Mouse (Mus musculus) forebrain, embryonic 13.5 days (tissue): ENCODE measurements around the gene Tnfaip8l3. TPM values are rescaled to one million over a fixed set of nuclear protein-coding genes. Genes with fewer than 3 reads are reported as not detected.
"Not testable (repeated sequence)": the region's sequence is repeated elsewhere in the genome, so short reads cannot be mapped to it uniquely, and the experiment has no call there.

Source experiments
- ATAC-seq: fragments of 200-750 bp; cut with Nextera tagmentation; 2 replicates; pipeline ENCODE4 v1.8.0; 2017
- H3K27ac ChIP-seq: fragments of 300-500 bp; sonication (generic); 2 replicates; pipeline ENCODE4 v1.5.1; 2015; ENCODE audit warnings: inconsistent platforms, mild to moderate bottlenecking, moderate library complexity
- H3K27me3 ChIP-seq: fragments of 300-500 bp; sonication (generic); 2 replicates; pipeline ENCODE4 v1.6.1; 2015; ENCODE audit warnings: mild to moderate bottlenecking, inconsistent platforms
- H3K36me3 ChIP-seq: fragments of 300-500 bp; sonication (generic); 2 replicates; pipeline ENCODE4 v1.6.1; 2015; ENCODE audit warnings: mild to moderate bottlenecking, inconsistent platforms; ENCODE audit not compliant: poor library complexity, severe bottlenecking
- H3K4me1 ChIP-seq: fragments of 300-500 bp; sonication (generic); 2 replicates; pipeline ENCODE4 v1.6.1; 2015; ENCODE audit warnings: inconsistent platforms
- H3K4me2 ChIP-seq: fragments of 300-500 bp; sonication (generic); 2 replicates; pipeline ENCODE4 v1.6.1; 2015; ENCODE audit warnings: inconsistent platforms, mild to moderate bottlenecking, moderate library complexity
- H3K4me3 ChIP-seq: fragments of 300-500 bp; sonication (generic); 2 replicates; pipeline ENCODE4 v1.5.1; 2015; ENCODE audit warnings: mild to moderate bottlenecking, inconsistent platforms
- H3K9ac ChIP-seq: fragments of 300-500 bp; sonication (generic); 2 replicates; pipeline ENCODE4 v1.6.1; 2015; ENCODE audit warnings: mild to moderate bottlenecking, inconsistent platforms
- H3K9me3 ChIP-seq: fragments of 300-500 bp; sonication (generic); replicated peaks from 2 replicates; pipeline ENCODE4 v1.6.1; 2016; ENCODE audit warnings: inconsistent platforms
- WGBS: fragments of 180-500 bp; shearing (Covaris S2); methylation state at CpG from one replicate; pipeline ENCODE4 v1.1.7; 2015; 5-methylcytosine and 5-hydroxymethylcytosine counted together
- polyA plus RNA-seq: library from polyadenylated mRNA; unstranded; fragments of >200 nt; fragmentation: Nextera tagmentation; extraction: Ambion mirVana; gene quantifications from 2 replicates; pipeline ENCODE4 v1.2.1, GENCODE M21; 2015

Tnfaip8l3 gene
- polyA plus RNA-seq, 1 experiment from 2014 or later = 0.12 TPM

DNA sequence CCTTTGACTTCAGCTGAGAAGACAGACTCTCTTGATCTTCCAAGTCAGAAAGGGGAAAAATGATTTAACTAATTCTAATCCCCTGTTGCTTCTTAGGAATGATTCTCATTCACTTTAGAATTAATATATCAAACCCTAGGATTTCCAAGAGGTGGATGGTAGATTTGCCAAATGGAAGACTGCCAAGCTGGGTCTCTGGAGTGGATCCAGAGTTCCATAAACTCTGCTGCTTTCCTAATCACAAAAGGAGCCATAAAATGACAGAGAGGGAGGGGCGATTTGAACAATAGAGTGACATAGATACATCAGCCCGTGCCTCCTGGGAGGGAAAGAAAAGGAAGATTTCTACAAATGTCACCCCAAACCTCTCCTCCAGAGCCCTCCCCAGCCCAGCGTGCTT, 3.4 kb downstream of the Tnfaip8l3 start:
- H3K4me3 ChIP-seq = no peak overlapping the region
- H3K36me3 ChIP-seq = no peaks in the 10 kb centered on the region
- H3K9ac ChIP-seq = no peak overlapping the region
- no peak overlapping the region for H3K27ac ChIP-seq
- H3K4me1 ChIP-seq = peaks cover 23% of the 10 kb centered on the region
- H3K4me2 ChIP-seq = no peak overlapping the region
- no peak for ATAC-seq
- 66% methylated on average over 3 of the region's 3 CpGs for WGBS
- H3K27me3 ChIP-seq = peaks cover 21% of the 10 kb centered on the region
- H3K9me3 ChIP-seq = no peaks in the 10 kb centered on the region

DNA sequence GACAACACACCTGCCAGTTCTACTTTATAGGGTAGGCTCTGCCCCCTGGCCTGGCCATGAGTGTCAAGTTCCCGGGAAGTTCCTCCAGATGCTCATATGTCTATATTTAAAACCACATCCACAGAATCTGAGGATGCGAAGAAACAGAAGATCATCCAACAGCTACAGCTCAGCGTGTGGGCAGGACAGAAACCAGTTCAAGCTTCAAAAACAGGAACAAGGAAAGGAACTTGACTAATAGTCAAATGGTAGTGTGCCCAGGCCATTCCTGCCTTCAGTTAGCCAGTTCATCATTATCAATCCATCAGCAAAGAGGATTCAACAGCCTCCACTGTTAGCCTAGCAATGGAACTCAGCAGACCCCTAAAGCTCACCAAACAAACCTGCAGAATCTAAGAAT, 4.5 kb downstream of the Tnfaip8l3 start:
- no peaks in the 10 kb centered on the region for H3K9me3 ChIP-seq
- WGBS = 94% methylated on average over 3 of the region's 3 CpGs

DNA sequence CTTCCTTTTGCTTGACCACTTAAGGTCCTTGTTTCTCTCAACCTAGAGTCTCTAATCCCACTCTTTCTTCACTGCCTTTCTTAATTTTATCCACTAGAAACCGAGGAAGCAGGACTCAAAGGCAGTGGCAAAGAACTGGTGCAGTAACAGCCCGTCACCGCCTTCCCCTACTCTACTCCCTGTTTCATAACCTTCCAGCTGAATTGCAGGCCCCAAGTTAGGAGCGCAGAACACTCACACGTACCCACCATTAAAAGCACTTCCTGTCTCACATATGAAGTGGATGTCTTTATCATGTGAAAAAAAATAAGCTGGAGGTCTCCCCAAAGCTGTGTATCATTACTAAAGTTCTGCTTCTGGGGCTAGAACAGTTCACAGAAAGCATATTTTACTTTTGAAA, 6.5 kb downstream of the Tnfaip8l3 start:
- WGBS = 88% methylated on average over 5 of the region's 5 CpGs
- Histone ChIP-seq H3K9ac (no peak overlapping the region), H3K4me2 (no peak overlapping the region), H3K9me3 (no peaks in the 10 kb centered on the region), H3K4me1 (peaks cover 4% of the 10 kb centered on the region; the same call in 1 of the 2 replicates), H3K36me3 (no peaks in the 10 kb centered on the region), H3K4me3 (no peak overlapping the region), H3K27me3 (peaks cover under 1% of the 10 kb centered on the region), H3K27ac (no peak overlapping the region)
- ATAC-seq = no peak

More for the DNA sequence above, 4.5 kb downstream of the Tnfaip8l3 start:
- peaks cover 16% of the 10 kb centered on the region for H3K27me3 ChIP-seq
- no peak overlapping the region for H3K4me3 ChIP-seq
- no peak for ATAC-seq
- no peak overlapping the region for H3K4me2 ChIP-seq
- peaks cover 16% of the 10 kb centered on the region for H3K4me1 ChIP-seq
- no peaks in the 10 kb centered on the region for H3K36me3 ChIP-seq
- H3K27ac ChIP-seq = no peak overlapping the region
- no peak overlapping the region for H3K9ac ChIP-seq

DNA sequence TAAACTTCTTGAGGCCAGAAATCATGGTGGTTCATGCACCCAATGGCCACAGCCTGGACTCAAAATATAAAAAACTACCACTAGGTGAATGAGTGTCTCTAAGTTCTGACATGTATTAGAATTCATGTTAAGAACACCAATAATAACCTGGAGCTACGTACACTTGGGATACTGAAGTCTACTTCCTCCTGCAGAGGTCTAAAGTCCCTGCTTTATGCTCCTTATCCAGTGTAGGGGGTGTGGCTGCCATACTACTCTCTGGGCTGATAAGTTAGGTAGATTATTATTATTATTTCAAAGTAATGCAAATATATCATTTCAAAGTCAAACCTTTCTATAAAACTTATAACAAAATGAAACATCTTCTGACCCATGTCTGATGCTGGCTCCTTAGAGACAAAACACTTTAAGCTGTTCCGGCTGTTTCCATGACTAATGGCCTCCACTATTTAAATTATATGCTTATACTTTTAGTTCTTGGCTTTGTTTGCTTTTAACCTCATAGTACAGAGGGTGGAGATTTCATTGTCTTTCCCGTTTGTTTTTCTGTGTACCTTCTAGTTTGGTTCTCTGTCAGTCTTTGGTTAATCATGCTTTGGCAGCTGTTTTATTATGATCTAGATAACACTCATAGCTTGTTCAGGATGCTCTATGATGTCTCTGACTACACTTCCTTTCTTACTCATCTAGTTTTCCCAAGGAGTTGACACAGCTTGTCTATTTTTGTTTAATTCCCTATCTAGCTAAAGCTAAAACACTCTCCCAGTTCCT, 16.7 kb downstream of the Tnfaip8l3 start:
- H3K36me3 ChIP-seq = no peaks in the 10 kb centered on the region
- ATAC-seq = no peak
- no peak overlapping the region for H3K4me2 ChIP-seq
- no peaks in the 10 kb centered on the region for H3K9me3 ChIP-seq
- no peak overlapping the region for H3K9ac ChIP-seq
- H3K4me3 ChIP-seq = no peak overlapping the region
- no peak overlapping the region for H3K27ac ChIP-seq
- WGBS = 86% methylated on average over 3 of the region's 3 CpGs
- no peaks in the 10 kb centered on the region for H3K4me1 ChIP-seq
- H3K27me3 ChIP-seq = no peaks in the 10 kb centered on the region

DNA sequence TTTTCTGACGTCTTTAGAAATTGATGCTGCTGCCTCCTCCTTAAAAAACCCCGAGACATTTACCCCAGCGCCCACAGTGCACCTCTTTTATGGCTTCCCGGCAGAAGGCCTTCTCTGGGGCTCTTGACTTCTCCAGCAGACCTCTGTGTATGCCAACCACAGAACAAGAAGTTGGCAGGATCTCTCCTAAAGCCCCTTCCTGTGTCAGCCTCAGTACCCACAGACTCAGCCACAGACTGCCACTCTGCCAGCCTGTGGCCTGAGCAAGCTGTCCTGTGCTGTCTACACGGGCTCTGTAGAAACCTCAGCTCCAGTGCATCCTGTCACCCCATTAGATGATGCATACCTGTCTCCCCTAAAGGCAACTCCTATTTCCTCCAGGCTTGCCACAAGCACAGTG, 19.2 kb downstream of the Tnfaip8l3 start:
- H3K9me3 ChIP-seq = no peaks in the 10 kb centered on the region
- H3K4me3 ChIP-seq = no peak overlapping the region
- no peak overlapping the region for H3K27ac ChIP-seq
- no peaks in the 10 kb centered on the region for H3K36me3 ChIP-seq
- ATAC-seq = no peak
- H3K4me2 ChIP-seq = no peak overlapping the region
- H3K9ac ChIP-seq = no peak overlapping the region
- 80% methylated on average over 5 of the region's 5 CpGs for WGBS
- H3K27me3 ChIP-seq = no peaks in the 10 kb centered on the region
- H3K4me1 ChIP-seq = no peaks in the 10 kb centered on the region

DNA sequence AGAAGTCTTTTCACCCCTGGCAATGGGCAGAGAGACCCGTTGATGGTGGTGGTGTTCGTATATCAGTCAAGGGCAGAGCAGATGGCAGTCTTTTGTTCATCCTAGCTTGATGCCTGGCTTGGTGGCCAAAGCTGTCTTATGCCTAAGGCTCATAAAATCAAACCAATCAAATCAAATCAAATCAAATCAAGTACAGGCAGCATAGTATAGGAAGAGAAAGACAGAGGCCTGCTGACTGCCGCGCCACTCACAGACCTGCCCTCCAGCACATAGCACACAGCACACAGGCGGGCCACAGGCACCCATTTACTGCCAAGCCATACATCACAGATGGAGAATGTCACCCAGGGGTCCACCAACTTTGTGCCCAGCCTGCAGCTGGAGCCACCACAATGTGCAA, 25.1 kb downstream of the Tnfaip8l3 start:
- H3K27me3 ChIP-seq = no peaks in the 10 kb centered on the region
- no peak overlapping the region for H3K4me2 ChIP-seq
- no peak overlapping the region for H3K27ac ChIP-seq
- WGBS = 86% methylated on average over 5 of the region's 5 CpGs
- no peaks in the 10 kb centered on the region for H3K9me3 ChIP-seq
- no peak for ATAC-seq
- no peak overlapping the region for H3K9ac ChIP-seq
- H3K4me1 ChIP-seq = no peaks in the 10 kb centered on the region
- no peak overlapping the region for H3K4me3 ChIP-seq
- no peaks in the 10 kb centered on the region for H3K36me3 ChIP-seq

DNA sequence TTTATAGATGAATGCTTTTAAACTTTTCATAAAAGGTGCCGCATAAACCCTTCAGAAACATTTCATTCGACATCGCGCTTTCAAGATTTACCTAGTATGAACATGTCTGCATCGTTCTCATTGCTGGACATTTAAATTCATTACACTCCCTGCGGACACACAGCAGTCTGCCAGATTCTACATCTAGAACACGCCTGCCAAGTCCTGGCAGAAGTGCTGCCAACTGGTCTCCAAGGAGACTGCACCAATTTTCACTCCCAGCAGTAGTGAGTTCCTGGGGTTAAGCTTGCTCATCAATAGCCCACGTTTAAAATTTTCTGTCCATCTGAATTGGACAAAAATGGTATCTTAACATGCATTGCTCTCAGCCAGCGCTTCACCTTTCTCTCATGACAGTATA, 30.5 kb downstream of the Tnfaip8l3 start:
- Histone ChIP-seq H3K27me3 (no peaks in the 10 kb centered on the region), H3K4me1 (0 out of 2 replicates have a peak, but pooled peaks cover 7% of the 10 kb centered on the region), H3K4me3 (no peak overlapping the region), H3K27ac (no peak overlapping the region), H3K9ac (no peak overlapping the region), H3K9me3 (no peaks in the 10 kb centered on the region), H3K4me2 (no peak overlapping the region), H3K36me3 (no peaks in the 10 kb centered on the region)
- 49% methylated on average over 9 of the region's 9 CpGs for WGBS
- ATAC-seq = peak; percentile 70; the same call in 1 of the 2 replicates

DNA sequence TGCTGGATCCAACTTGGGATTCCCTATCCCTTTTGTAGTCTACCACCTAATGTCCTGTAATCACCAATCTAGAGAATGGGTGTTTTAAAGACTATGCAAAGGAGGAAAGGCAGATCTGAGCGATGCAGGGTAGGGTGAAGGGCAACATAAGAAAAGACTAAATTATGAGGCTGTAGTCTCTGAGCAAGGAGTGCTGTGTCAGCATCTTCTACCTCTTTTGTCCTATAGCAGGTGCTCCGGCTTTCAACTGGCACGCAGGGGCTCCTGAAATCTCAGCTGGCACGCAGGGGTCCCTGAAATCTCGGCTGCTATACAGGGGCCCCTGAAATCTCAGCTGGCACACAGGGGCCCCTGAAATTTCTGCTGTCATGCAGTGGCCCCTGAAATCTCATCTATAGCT, 33.5 kb downstream of the Tnfaip8l3 start:
- H3K4me3 ChIP-seq = no peak overlapping the region

DNA sequence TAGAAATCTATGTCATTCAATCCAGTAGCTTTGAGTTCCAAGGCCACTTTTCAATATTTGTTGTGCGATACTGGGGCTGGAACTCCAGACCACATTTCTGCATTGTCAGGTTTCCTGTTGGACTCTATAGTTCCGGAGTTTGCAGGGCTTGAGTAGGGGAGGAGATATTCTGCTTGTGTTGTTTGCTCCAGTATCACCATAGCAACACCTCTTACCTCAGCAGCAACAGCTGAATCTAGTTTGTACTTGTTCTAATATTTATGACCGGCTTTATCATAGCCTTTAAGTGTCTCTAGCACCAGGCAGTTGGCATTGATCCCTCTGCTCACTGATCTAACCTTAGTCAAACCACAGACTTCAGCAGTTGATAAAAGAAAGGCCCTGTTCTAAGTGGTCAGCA, 45.4 kb downstream of the Tnfaip8l3 start:
- no peaks in the 10 kb centered on the region for H3K36me3 ChIP-seq
- ATAC-seq = no peak
- no peaks in the 10 kb centered on the region for H3K9me3 ChIP-seq
- H3K4me2 ChIP-seq = no peak overlapping the region
- WGBS = 78% methylated on average over 3 of the region's 3 CpGs
- no peak overlapping the region for H3K27ac ChIP-seq
- no peaks in the 10 kb centered on the region for H3K27me3 ChIP-seq
- no peaks in the 10 kb centered on the region for H3K4me1 ChIP-seq
- H3K4me3 ChIP-seq = no peak overlapping the region
- H3K9ac ChIP-seq = no peak overlapping the region

More for the DNA sequence above, 33.5 kb downstream of the Tnfaip8l3 start:
- Histone ChIP-seq H3K4me1 (0 out of 2 replicates have a peak, but pooled peaks cover 7% of the 10 kb centered on the region), H3K9ac (no peak overlapping the region), H3K4me2 (no peak overlapping the region), H3K27ac (no peak overlapping the region), H3K9me3 (no peaks in the 10 kb centered on the region), H3K36me3 (no peaks in the 10 kb centered on the region), H3K27me3 (no peaks in the 10 kb centered on the region)
- 77% methylated on average over 5 of the region's 5 CpGs for WGBS
- ATAC-seq = no peak

DNA sequence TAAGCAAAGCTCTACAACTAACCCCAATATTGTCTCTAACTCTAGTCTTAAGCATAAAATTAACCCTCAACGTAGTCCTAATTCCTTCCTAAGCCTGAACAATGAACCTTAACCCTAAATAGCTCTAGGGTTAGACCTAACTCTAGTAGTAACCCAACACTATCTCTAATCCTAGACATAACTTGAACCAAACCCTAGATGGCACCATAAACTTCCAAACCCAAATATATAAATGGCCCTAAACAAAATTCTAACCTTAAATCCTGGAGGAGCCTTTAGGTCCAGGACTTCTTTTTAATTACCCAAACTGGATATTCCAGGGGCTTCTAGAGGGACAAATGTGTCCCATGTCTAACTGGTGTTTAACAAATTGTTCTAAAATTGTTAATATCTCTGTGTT, 73.7 kb downstream of the Tnfaip8l3 start:
- no peaks in the 10 kb centered on the region for H3K36me3 ChIP-seq
- H3K9me3 ChIP-seq = no peaks in the 10 kb centered on the region
- H3K27ac ChIP-seq = no peak overlapping the region
- no peaks in the 10 kb centered on the region for H3K4me1 ChIP-seq
- H3K4me2 ChIP-seq = no peak overlapping the region
- no peaks in the 10 kb centered on the region for H3K27me3 ChIP-seq
- H3K9ac ChIP-seq = no peak overlapping the region
- no peak overlapping the region for H3K4me3 ChIP-seq
- no peak for ATAC-seq
- WGBS = 62% methylated on average over 1 of the region's 1 CpGs

DNA sequence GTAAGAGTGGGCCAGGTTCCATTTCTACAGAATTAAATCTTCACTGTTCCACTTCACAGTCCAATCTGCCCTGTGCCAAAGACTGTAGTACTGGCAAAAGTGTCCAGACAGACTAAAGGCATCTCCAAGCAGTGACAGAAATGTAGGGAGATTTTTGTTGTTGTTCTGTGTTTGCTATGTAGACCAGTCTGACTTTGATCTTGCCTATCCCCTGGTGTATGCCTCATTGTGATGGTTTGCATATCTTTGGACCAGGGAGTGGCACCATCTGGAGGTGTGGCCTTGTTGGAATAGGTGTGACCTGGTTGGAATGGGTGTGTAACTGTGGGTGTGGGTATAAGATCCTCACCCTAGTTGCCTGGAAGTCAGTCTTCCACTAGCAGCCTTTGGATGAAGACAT, 75.6 kb downstream of the Tnfaip8l3 start:
- H3K36me3 ChIP-seq, H3K27me3 ChIP-seq, H3K4me2 ChIP-seq, H3K9me3 ChIP-seq, H3K4me3 ChIP-seq, H3K4me1 ChIP-seq, H3K9ac ChIP-seq, H3K27ac ChIP-seq, ATAC-seq: not testable (repeated sequence)

DNA sequence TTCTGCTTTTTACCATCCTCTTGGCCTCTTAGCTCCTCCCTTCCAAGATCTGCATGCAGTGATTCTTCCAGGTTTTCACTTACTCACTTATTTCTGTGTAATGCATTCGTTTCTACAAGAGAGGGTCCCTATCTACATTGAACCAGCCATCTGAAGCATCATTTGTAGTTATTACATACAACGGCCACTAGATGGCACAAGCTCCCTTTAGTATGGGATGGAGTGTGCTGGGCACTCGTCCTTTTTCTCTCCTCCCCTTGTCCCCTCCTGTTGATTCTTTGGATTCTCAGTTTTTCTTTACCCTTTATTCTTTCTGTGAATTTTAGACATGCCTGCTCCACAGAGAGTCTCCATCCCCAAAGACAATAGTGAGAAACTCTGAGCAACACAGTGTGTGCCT, 77.3 kb downstream of the Tnfaip8l3 start:
- 4% methylated on average over 3 of the region's 3 CpGs for WGBS
- no peak overlapping the region for H3K4me2 ChIP-seq
- no peak overlapping the region for H3K4me3 ChIP-seq
- H3K4me1 ChIP-seq = no peaks in the 10 kb centered on the region
- H3K36me3 ChIP-seq = no peaks in the 10 kb centered on the region
- H3K9me3 ChIP-seq = no peaks in the 10 kb centered on the region
- peak; percentile 79 for ATAC-seq
- H3K27me3 ChIP-seq = peaks cover 5% of the 10 kb centered on the region; the same call in 1 of the 2 replicates
- H3K27ac ChIP-seq = no peak overlapping the region
- H3K9ac ChIP-seq = no peak overlapping the region

DNA sequence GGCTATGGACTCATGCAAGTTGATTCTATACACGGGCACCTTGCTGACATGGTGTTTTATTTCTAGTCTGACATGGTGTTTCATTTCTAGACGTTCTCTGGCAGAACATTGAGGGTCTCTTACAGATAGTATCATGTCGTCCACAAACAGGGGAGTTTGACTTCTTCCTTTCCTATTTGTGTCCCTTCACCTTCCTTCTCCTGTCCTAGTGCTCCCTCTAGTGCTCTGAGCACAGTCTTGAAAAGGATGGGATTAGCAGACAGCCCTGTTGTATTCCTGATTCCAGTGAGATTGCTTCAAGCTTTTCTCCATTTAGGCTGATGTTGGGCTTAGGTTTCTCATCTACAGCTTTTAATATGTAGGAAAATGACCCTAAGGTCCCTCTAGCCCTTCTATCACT, 81.2 kb downstream of the Tnfaip8l3 start:
- Histone ChIP-seq H3K4me1 (no peaks in the 10 kb centered on the region), H3K36me3 (no peaks in the 10 kb centered on the region), H3K9me3 (no peaks in the 10 kb centered on the region), H3K4me3 (no peak overlapping the region), H3K4me2 (no peak overlapping the region), H3K27me3 (peaks cover 5% of the 10 kb centered on the region; the same call in 1 of the 2 replicates), H3K9ac (no peak overlapping the region), H3K27ac (no peak overlapping the region)
- WGBS = 40% methylated on average over 3 of the region's 3 CpGs
- ATAC-seq = peak; percentile 58; the same call in 1 of the 2 replicates
